Comparison of ENCODE assay signal across 24 mouse cellular contexts in the genomic region with DNA sequence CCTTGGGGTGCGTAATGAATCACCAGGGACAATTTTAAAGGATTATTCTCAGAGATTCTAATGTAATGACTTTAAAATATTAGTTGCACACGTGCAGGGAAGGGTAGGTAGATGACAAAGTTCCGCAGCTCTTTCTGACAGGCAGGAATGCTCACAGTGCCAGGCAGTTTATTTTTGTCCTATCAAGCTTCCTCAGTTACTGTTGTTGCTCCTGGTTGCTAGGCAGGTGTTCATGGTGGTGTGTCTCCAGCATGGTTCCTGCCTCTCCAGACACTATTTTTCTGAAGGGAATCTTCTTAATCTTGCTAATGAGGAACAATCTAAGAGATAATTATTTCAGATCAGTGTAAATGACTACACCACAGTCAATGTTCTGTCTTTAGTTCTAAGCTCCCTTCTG.
"Had no signal": no experiment of that assay in that cellular context is flagged by ENCODE, and none has a peak within 500 bp of the region (broad histone marks: within the 10 kb centered on the region; RNA-seq: fewer than 3 reads in every experiment).

No protein-coding gene starts in this region.

- H3K4me2 ChIP-seq: kidney, embryonic 15.5 days; limb, embryonic 13.5 days; liver, embryonic 12.5 days; liver, embryonic 15.5 days; lung, embryonic 15.5 days; neural tube, embryonic 13.5 days had no signal

- H3K9me3 ChIP-seq: kidney, embryonic 15.5 days; limb, embryonic 10.5 days; limb, embryonic 13.5 days; liver, embryonic 12.5 days; liver, embryonic 15.5 days; lung, embryonic 15.5 days; midbrain, embryonic 10.5 days; neural tube, embryonic 13.5 days had no signal

- H3K9ac ChIP-seq: kidney, embryonic 15.5 days; limb, embryonic 13.5 days; liver, embryonic 12.5 days; liver, embryonic 15.5 days; lung, embryonic 15.5 days; neural tube, embryonic 13.5 days had no signal

- ATAC-seq: liver, embryonic 12.5 days had no signal

- H3K4me3 ChIP-seq: kidney, embryonic 15.5 days; limb, embryonic 10.5 days; limb, embryonic 13.5 days; liver, embryonic 12.5 days; liver, embryonic 15.5 days; lung, embryonic 15.5 days; megakaryocyte, embryonic 14.5 days; midbrain, embryonic 10.5 days; neural tube, embryonic 13.5 days had no signal

- DNase-seq: kidney, adult 8-10 months; kidney, postnatal 10 days; kidney, postnatal 36 days; liver; lung, adult 18-20 months; lung, postnatal 10 days; lung, postnatal 36 days; midbrain, embryonic 14.5 days; right cerebral cortex, adult 18-20 months; right cerebral cortex, postnatal 14 days; right cerebral cortex, postnatal 4 days; thymus, adult 2 months; thymus, postnatal 14 days; thymus, postnatal 4 days had no signal

- H3K27me3 ChIP-seq: kidney, embryonic 15.5 days; limb, embryonic 13.5 days; liver, embryonic 12.5 days; liver, embryonic 15.5 days; lung, embryonic 15.5 days; megakaryocyte, embryonic 14.5 days; neural tube, embryonic 13.5 days had no signal

- H3K27ac ChIP-seq: kidney, embryonic 15.5 days; limb, embryonic 10.5 days; limb, embryonic 13.5 days; liver, embryonic 12.5 days; liver, embryonic 15.5 days; lung, embryonic 15.5 days; midbrain, embryonic 10.5 days; neural tube, embryonic 13.5 days; stomach, postnatal 0 days had no signal

- H3K4me1 ChIP-seq: liver, embryonic 12.5 days; liver, embryonic 15.5 days; lung, embryonic 15.5 days; megakaryocyte, embryonic 14.5 days had no signal

- H3K36me3 ChIP-seq: kidney, embryonic 15.5 days; limb, embryonic 10.5 days; limb, embryonic 13.5 days; liver, embryonic 12.5 days; liver, embryonic 15.5 days; lung, embryonic 15.5 days; midbrain, embryonic 10.5 days; neural tube, embryonic 13.5 days had no signal
